Mouse (Mus musculus): Measurements from ENCODE around the gene Ctr9. TPM values are rescaled to one million over a fixed set of nuclear protein-coding genes. Genes with fewer than 3 reads are reported as not detected.

The Ctr9 gene
- polyA plus RNA-seq, 1 experiment: 33.1 TPM

DNA sequence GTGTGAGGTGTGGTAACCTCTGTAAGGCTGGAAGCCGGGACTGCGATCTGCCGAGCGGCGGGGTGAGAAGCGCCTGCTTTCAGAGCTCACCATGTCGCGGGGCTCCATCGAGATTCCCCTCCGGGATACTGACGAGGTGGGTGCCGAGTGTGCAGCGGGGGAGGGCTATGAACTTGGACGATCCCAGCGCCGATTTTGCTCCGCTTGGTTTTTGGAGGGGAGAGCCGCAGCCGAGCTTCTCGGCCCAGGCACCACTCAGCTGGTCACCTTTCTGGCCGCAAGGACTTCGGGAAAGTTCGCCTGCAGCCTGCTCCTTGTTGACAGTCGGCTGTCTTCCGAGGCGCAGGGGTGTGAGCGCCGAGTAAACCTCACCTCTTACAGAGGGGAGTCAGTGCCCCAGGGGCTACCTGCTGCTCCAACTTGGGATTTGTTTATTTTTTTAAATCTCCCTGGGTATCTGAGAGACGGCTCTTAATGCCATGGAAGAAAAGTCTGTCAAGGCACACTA lies 349 bp downstream of the Ctr9 start:
- DNase-seq (ENCODE audit: low spot score): no peak

DNA sequence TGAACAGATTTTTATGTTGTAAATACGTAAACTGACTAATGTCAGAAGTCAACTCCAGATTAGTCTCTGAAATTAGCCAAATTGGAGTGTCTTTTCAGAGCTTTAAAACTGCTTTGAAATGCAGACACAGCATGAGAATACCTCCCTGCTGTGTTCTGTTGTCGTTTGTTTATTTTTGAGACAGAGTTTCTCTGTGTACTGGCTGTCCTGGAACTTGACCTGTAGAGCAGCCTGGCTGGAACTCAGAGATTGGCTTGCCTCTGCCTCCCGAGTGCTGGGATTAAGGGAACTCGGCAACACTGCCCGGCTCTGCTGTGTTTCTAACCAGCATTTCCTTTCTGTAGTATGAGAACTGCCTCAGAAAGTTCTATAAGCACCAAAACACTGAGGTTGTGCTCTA lies 20.2 kb downstream of the Ctr9 start:
- no peak for DNase-seq (ENCODE audit: low spot score)

DNA sequence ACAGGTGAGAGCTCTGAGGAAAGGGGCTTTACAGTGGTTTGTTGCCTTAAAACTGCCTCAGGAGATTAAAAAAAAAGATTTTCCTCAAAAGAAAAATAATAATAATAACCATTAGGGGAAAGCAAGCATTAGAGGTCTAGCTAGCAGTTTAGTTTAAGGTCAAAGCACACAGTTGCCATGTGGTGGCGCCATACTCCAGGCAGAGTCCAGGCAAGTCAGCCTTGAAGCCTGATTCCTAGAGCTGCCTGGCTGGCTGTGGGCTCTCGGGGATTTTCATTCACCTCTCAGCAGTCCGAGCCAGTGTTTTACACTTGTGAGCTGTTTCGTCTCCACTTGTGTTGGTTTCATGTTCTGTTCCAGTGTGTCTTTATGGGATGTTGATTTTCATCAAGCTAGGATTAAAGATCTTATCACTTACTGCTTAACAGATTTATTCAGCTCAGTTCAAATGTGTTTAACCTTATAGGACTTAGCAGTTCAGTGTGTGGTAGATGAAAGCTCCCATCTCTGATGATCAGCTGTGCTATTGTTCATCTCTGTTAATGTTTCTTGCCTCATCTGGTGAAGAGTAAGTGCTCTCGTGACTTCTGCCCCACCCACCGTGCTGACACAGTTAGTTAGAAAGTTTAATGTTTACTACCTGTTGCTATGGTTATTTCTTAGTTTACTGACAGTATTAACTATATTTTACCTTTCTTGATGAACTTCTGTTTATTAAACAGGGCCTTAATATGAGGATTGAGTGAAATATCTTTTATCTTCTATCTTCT lies 21.1 kb downstream of the Ctr9 start:
- DNase-seq (ENCODE audit: low spot score): peak; percentile 37

DNA sequence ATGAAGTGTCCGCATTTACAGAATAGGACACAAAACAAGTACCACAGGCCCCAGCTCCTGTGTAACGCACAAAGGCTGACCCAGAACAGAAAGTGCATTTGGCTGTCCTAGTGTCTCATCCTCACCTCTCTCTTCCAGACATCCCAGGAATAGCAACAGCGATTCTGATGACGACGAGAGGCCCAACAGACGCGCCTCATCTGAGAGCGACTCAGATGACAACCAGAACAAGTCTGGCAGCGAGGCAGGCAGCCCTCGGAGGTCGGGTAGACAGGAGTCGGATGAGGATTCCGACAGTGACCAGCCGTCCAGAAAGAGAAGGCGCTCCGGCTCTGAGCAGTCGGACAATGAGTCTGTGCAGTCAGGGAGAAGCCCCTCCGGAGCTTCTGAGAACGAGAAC lies 26.5 kb downstream of the Ctr9 start:
- DNase-seq (ENCODE audit: low spot score): no peak

DNA sequence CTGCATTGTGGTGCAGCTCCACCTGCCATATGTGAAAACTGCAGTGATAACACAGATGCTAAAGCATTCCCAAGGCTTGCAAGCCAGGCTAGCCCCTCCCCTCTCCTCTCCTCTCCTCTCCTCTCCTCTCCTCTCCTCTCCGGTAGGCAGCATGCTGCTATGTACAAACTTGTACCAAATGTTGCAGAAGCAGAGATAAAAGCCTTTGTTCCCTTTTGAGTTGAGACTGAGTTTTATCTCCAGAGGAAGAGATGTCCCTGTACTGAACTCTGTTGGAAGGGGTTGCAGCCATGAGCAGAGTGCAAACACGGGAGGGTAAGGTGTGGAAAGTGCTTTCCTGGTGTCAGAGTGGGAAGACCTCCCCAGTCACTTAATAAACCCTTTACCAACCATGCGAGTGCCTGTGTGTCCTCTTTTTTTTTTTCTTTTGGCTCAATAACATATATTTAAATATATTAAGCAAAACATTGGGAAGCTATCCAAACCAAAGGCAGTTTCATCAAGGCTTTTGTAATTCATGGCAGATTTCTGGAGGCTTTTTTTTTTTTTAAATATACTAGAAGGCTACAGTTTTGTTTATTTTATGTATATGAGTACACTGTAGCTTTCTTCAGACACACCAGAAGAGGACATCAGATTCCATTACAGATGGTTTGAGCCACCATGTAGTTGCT lies 27.4 kb downstream of the Ctr9 start:
- DNase-seq (ENCODE audit: low spot score): no peak

DNA sequence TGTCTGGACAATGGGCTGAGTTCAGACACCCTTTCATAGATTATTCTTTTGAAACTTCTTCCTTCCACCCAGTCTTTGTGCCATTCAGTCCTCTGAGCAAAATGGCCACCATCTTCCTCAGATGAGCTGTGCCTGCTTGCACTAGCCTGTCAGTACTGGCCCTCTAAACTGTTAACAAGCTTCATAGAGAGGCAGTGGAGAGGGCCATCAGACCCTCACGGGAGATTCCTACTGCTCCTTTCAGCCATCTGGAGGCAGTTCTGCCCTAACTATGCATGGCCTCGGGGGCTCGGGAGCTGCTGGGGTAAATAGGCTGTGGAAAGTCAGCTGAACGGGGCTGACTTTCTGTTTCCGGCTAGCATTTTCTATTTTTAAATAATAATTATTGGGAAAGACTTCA lies 30.8 kb downstream of the Ctr9 start:
- no peak for DNase-seq (ENCODE audit: low spot score)

DNA sequence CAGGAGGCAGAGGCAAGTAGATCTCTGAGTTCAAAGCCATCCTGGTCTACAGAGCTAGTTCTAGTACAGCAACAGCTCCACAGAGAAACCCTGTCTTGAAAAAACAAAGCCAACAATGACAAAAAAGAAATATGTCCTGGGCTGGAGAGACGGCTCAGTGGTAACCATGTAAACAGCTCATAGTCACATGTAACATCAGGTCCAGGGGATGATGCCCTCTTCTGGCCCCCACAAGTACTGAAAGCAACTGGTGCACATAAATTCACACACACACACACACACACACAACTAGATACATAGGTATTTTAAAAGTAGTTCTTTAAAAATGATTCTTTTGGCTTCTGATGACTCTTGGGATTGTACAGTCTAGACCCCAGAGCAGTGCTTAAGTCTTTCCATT lies 34.2 kb downstream of the Ctr9 start:
- DNase-seq (ENCODE audit: low spot score): no peak

DNA sequence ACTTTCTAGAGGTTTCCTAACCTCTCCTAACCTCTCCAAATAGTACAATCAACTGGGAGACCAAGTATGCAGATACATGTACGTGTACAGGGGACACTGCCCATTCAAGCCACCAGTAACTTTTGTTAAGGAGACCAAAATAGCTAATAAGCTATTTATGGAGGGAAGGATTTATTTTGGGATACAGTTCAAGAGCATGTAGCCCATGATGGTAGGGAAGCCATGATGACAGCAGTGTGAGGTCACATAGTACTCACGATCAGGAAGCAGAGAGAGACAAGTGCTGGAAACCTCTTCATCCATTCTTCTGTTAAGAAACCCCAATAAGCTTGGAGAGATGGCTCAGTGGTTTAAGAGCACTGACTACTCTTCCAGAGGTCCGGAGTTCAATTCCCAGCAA lies 39.4 kb downstream of the Ctr9 start:
- no peak for DNase-seq (ENCODE audit: low spot score)

DNA sequence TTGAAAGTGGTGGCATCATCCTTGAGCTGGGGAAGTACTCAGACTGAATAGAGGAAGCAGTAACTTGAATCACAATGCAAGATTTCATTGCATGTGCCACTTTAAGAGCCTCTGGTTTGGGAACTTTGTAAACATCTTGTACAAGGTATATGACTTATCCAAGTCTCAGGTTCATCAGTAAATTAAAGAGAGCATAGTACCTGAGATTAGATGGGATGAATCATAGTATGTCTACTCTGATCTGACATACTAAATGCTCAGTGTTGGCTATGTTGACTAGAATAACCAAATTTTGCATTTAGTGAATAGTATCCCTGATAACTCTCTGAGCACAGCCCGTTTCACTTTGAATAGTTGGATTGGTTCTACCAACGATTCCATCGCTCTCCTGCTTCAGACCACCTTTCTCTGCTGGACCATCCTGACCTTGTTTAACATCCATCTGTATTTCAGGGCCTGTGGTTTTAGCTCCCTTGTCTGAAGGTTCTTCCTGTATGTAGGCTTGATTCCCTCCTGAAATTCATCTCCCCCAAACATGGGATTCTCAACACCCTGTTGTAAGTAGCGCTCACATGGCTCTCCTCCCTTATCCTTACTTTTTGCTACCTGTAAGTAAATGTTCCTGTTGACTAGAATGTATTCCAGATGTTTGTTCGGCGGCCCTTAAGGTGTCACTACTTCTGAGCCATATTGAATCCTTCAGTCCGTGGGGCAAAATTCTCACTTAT lies 40.9 kb downstream of the Ctr9 start:
- no peak for DNase-seq (ENCODE audit: low spot score)

DNA sequence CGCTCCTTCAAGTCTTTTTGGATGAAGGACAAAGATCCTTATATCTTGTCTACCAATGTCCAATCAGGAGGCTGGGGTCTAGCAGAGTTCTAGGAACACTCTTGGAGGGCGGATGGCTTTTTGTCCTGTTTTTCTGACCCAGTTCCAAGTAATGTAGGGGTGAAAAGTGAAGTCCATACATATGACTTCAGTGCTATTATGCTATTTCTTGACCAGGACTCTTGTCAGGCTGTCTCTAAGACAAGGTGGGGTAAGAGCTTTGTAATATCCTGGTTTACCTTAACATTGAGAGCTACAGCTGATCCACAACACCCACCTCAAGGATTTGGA lies 41.4 kb downstream of the Ctr9 start:
- DNase-seq (ENCODE audit: low spot score): no peak

DNA sequence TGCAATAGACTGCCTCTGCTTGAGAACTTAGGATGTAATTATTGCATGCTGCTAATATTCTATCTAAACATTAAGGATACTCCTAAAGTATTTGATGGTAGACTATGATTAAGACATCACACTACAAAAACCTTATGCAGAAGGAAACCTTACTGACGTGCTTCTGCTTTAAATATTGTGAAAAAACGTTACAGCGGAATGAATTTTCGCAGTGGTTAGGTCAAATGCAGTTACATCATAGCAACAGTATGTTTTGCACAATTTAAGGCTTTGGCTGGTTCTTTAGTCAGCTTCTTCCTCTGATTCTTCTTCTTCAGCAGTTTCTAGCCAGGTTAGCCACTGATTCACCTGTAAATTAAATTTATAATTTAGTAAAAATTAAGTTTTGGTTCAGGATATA lies 43.7 kb downstream of the Ctr9 start:
- DNase-seq (ENCODE audit: low spot score): no peak

DNA sequence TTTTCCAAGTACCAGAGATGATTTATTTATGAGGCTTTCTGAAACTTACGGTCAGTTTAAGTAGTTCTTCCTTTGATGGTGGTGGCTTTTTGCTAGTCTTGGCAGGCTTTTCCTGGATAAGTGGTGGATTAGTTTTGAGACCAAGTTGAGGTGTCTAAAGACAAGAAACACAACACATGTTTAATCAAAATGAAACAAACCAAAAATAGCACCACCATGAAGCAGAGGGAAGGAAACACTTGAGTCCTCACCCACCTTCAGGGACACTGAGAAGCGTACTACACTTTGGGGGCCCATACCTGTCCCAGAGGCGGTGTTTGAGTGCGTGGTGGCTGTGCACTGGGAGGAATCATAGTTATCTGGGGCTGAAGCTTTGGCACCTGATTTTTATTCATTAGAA lies 46.5 kb downstream of the Ctr9 start:
- no peak for DNase-seq (ENCODE audit: low spot score)

DNA sequence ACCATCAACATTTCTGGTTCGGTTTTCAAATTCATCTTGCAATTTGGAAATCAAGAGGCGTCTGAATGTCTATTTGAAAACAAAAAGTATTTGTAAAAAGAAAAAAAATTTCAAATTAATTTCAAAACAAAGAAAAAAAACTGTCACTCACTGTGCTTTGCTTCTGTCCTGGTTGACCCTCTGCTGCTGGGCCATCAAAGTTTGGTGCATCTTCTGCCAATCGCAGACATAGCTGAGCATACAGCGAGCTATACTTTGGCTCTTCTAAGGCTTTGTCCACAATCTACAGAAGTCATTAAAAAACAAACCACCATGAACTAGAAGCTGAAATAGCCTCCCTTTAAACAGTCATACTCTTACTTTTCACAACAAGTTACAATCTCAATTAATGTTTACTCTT lies 49.5 kb downstream of the Ctr9 start:
- no peak for DNase-seq (ENCODE audit: low spot score)

DNA sequence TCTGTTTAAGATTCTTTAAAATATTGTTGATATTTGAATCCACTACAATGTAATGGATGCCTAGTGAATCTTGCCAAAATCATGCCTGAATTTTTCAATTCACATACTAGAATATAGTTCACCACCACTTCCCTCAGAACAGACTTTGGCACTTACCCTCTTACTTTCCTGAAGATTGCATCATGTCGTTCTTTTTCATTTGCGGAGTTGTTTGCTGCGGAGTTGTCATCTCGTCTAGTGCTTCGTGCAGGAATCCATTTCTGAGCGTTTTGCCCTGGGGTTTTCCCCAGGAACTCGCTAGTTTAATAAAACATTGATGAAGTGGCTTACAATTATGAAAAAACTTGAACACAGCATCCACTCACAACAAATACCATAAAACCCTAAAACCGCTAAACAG lies 51.3 kb downstream of the Ctr9 start:
- no peak for DNase-seq (ENCODE audit: low spot score)

DNA sequence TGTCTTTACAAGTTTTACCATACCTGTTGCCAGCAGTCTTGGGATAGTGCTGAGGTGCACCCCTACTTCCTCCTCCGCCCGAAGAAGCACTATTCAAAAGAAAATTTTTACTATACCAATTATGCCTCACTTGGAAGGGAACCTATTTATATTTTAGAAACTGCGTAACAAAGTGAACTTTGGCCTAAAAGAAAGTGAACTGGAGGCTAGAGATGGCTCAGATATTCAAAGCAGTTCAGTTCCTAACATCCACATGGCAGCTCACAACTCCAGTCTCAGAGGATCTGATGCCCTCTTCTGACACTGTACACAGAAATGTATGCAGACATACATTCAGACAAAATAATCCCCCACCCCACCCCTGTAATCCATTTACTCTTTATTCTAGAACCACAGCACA lies 52.1 kb downstream of the Ctr9 start:
- no peak for DNase-seq (ENCODE audit: low spot score)

DNA sequence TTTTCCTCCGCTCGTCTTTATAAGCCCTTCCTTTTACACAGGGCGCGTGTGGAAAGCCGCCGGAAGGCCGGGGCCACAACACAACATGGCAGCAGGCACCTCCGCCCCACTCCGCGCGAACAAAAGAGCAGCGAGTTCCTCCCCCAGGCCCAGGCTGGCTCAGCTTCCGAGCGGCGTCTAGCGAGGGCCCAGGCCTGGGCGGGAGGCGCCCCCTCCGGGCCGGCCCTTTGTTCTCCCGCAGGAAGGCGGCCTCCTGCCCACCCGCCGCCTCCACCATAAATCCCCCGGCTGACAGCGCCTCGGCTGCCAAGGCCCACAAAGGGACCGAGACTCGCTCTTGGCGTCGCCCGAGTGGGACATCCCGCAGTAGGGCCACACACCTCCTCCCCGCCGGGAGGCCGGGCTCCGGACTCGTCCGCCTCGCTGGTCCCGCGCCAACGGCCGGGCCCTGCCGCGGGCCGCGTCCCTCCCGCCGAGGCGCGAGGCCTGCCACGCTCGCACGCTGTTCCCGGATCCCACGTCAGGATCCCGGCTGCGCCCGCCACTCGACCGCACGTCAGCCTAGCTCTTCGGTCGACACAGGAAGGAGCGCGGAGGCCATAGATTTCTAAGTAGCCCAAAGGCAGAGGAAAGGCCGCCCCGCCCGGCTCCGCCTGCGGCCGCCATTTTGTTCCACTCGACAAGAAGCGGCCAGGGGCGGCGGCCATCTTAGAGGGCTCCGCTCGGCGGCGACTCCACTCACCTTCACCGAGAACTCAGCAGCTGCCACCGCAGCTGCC lies 53.5 kb downstream of the Ctr9 start:
- DNase-seq (ENCODE audit: low spot score): peak; percentile 88

DNA sequence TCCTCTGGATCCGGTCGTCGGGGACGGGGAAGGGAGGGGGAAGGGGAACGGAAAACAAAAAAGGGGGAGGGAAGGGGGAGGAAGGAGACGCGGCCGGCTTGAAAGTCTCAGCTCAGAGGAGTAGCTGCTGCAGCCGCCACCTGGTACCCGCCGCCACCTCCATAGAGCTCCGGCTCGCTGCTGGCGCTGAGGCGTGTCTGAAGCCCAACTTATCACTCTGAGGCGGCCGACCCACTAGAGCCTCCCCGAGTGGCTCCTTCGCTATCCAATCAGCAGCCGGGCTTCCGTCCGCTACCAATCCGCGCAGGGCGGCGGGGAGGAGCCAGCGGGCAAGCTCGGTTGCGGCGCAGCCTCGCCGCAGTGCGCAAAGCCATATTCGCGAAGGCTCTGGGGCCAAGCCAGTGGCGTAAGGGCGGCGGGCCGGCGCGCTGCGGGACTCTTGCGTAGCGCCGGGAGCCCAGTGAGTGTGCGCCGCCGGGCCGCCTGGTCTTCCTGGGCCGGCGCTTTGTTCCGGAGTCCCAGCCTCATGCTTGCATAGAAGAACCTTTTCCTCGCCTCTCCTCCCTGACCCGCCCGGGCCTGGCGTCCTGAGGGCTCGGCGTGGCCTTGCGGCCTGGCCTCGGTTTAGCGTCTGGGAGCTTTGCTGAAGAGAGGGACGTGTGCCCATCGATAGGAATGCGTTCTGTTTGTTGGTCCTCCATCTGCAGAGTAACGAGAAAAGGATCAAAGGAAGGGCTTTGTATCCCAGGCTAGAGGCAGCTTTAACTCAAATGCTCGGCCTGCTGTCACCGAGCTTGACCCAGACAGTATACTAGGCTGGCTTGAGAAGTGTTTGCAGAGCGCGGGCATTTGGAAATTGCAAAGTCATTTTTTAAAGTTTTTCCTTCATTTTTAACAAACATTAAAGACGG lies 54.3 kb downstream of the Ctr9 start, which contains the start of gene Eif4g2:
TSS of gene Eif4g2 (minus strand) at position 209 of the 911 bp plus-strand sequence.
- peak; percentile 99 for DNase-seq (ENCODE audit: low spot score)

DNA sequence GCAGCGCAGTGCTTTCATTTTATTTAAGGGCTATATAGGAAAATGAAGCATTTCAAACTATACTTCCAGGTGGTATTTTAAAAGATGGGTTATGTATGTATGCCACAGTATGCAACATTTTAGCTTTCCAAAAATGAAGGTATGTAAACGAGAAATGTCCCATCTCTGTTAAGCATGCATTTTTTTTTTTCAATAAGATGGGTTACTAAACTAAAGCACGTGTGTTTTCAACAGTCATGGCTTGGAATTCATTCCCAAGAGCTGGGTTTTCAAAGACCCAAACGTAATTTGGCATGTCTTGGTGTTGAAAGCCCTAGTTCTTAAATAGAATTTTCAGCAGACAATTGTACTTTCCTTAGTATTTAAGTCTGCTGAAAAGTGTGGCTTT lies 55.0 kb downstream of the Ctr9 start:
- no peak for DNase-seq (ENCODE audit: low spot score)

DNA sequence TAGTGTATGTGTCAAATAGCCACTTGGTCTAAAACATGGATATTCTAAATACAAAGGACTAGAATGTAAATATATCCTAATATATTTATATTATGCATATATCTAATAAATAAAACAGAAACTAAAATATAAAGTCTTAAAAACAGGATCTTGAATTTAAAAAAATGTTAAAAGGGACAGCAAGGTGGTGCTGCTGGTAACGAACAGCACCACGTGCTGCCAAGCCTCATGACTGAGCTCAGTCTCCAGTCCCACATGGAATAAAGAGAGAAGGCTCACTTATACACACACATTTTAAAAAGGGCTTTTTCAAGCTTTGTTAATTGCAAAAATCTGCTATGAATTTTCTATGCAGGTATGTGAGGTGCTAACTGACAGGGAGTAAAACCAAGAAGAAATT lies 55.7 kb downstream of the Ctr9 start:
- no peak for DNase-seq (ENCODE audit: low spot score)

DNA sequence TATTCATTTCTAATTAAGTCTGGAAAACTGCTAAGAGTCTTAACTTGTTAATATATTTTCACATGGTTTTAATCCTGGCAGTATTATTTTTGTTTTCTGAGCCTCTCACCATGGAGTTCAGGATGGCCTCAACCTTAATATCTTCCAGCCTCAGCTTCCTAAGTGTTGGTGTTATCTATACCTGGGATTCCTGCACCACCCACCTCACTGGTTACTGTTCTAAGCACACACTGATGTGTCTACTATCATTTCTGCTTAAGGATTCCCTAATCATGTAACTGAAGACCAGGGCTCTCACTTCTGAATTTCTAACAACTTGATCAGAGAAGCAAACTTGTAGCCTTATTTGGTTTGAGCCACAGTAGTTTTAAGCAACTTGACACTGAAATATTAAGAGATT lies 56.4 kb downstream of the Ctr9 start:
- no peak for DNase-seq (ENCODE audit: low spot score)

DNA sequence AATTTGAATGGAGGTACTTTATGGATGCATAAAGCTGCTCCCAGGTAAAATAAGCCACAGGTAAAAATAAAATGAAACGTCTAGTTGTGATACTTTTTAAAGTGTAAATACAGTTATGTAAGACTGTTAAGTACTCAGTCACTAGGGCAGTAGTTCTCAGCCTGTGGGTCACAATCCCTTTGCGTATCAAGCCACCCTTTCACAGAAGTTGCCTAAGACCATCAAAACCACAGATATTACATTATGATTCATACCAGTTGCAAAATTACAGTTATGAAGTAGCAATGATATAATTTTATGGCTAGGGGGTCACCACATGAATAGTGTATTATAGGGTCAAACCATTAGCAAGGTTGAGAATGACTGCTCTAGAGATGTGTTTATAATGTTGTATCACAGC lies 66.4 kb downstream of the Ctr9 start:
- DNase-seq (ENCODE audit: low spot score): no peak
